Comparison of ENCODE assay signal across 29 mouse cellular contexts in genomic region chr3:95728906-95729305, GRCm38 (mm10). TPM values are rescaled to one million over a fixed set of nuclear protein-coding genes. Genes with fewer than 3 reads are reported as not detected.
DNase-seq lines count a peak whose midpoint lies in the region; ATAC-seq and TF ChIP-seq lines count a peak whose summit lies in the region.
"Had no signal": no experiment of that assay in that cellular context is flagged by ENCODE, and none has a peak within 500 bp of the region (broad histone marks: within the 10 kb centered on the region; RNA-seq: fewer than 3 reads in every experiment).

No protein-coding gene starts in this region.

- no peak for ATAC-seq in lung, postnatal 0 days
- no peak for ATAC-seq in liver, embryonic 12.5 days
- ATAC-seq: forebrain, embryonic 15.5 days; Patski had no signal

- peak; percentile 62 to 70 for DNase-seq in heart, postnatal 10 days
- no peak for DNase-seq in heart, postnatal 36 days
- DNase-seq in lung, postnatal 25 days (ENCODE audit: low spot score), result peak; percentile 29
- DNase-seq in lung, postnatal 0 days (ENCODE audit: low spot score), result no peak
- DNase-seq in Muller cell, postnatal 12 days (ENCODE audit: inconsistent ontology term), result peak; percentile 96
- peak; percentile 40 for DNase-seq in lung, postnatal 36 days
- DNase-seq: adrenal gland, postnatal 10 days; cerebellum, adult 11 months; cerebellum, adult 9-11 months; embryo, embryonic 11 days; gastrocnemius, postnatal 25 days; kidney, adult 11 months; kidney, postnatal 25 days; right cerebral cortex, adult 18-20 months; spleen, adult 18-20 months; thymus, postnatal 4 days had no signal

- TF ChIP-seq EP300 in lung, postnatal 0 days (IDR thresholded peaks at IDR 0.05), result no peak

- no peaks in the 10 kb centered on the region for H3K27me3 ChIP-seq in lung, postnatal 0 days (replicated peaks; ENCODE audit: insufficient read depth, low read length)
- H3K27me3 ChIP-seq in liver, embryonic 12.5 days (replicated peaks), result no peaks in the 10 kb centered on the region
- H3K27me3 ChIP-seq: CH12.LX; embryonic facial prominence, embryonic 12.5 days; forebrain, embryonic 15.5 days; kidney, embryonic 15.5 days; limb, embryonic 12.5 days; megakaryocyte, embryonic 14.5 days; midbrain, embryonic 12.5 days; neural tube, embryonic 12.5 days; Patski had no signal

- no peak overlapping the region for H3K4me3 ChIP-seq in lung, postnatal 0 days (ENCODE audit: low read depth, low read length)
- no peak overlapping the region for H3K4me3 ChIP-seq in liver, embryonic 12.5 days
- H3K4me3 ChIP-seq: embryonic facial prominence, embryonic 12.5 days; forebrain, embryonic 10.5 days; forebrain, embryonic 15.5 days; kidney, embryonic 15.5 days; limb, embryonic 12.5 days; megakaryocyte, embryonic 14.5 days; midbrain, embryonic 12.5 days; myocyte; neural tube, embryonic 12.5 days had no signal

- no peak overlapping the region for H3K9ac ChIP-seq in lung, postnatal 0 days (replicated peaks; ENCODE audit: low read depth)
- no peak overlapping the region for H3K9ac ChIP-seq in liver, embryonic 12.5 days
- H3K9ac ChIP-seq: embryonic facial prominence, embryonic 12.5 days; forebrain, embryonic 15.5 days; hindbrain, embryonic 14.5 days; kidney, embryonic 15.5 days; limb, embryonic 12.5 days; midbrain, embryonic 12.5 days; neural tube, embryonic 12.5 days had no signal

- H3K36me3 ChIP-seq in lung, postnatal 0 days (ENCODE audit: insufficient read depth, low read length), result no peaks in the 10 kb centered on the region
- no peaks in the 10 kb centered on the region for H3K36me3 ChIP-seq in liver, embryonic 12.5 days
- H3K36me3 ChIP-seq: embryonic facial prominence, embryonic 12.5 days; forebrain, embryonic 15.5 days; neural tube, embryonic 12.5 days had no signal

- H3K9me3 ChIP-seq in lung, postnatal 0 days (ENCODE audit: low read length), result no peaks in the 10 kb centered on the region
- no peaks in the 10 kb centered on the region for H3K9me3 ChIP-seq in liver, embryonic 12.5 days (replicated peaks)
- H3K9me3 ChIP-seq: embryonic facial prominence, embryonic 12.5 days; forebrain, embryonic 10.5 days; forebrain, embryonic 15.5 days; kidney, embryonic 15.5 days; limb, embryonic 12.5 days; megakaryocyte, embryonic 14.5 days; midbrain, embryonic 12.5 days; neural tube, embryonic 12.5 days had no signal

- intact Hi-C loops in heart, postnatal 10 days (cut with DNase I), result no loop called here
- intact Hi-C loops in heart, postnatal 36 days (cut with DNase I), result no loop called here

- 65% methylated on average over 2 of the region's 2 CpGs for WGBS in lung, postnatal 0 days
- WGBS in liver, embryonic 12.5 days (ENCODE audit: insufficient replicate concordance), result 65% methylated on average over 2 of the region's 2 CpGs

- TF ChIP-seq CTCF in lung, postnatal 0 days (IDR thresholded peaks at IDR 0.05), result no peak

- no peak overlapping the region for H3K4me2 ChIP-seq in lung, postnatal 0 days (replicated peaks; ENCODE audit: low read depth, low read length)
- no peak overlapping the region for H3K4me2 ChIP-seq in liver, embryonic 12.5 days
- H3K4me2 ChIP-seq: embryonic facial prominence, embryonic 12.5 days; forebrain, embryonic 15.5 days; hindbrain, embryonic 14.5 days; kidney, embryonic 15.5 days; limb, embryonic 12.5 days; midbrain, embryonic 12.5 days; neural tube, embryonic 12.5 days had no signal

- H3K4me1 ChIP-seq in lung, postnatal 0 days (ENCODE audit: insufficient read depth, low read depth, low read length), result 0 out of 2 replicates have a peak, but pooled peaks cover 5% of the 10 kb centered on the region
- H3K4me1 ChIP-seq in liver, embryonic 12.5 days, result peaks cover 17% of the 10 kb centered on the region
- H3K4me1 ChIP-seq: embryonic facial prominence, embryonic 12.5 days; forebrain, embryonic 10.5 days; forebrain, embryonic 15.5 days; limb, embryonic 12.5 days; midbrain, embryonic 12.5 days; neural tube, embryonic 12.5 days had no signal

- no peak overlapping the region for H3K27ac ChIP-seq in lung, postnatal 0 days (ENCODE audit: low read length)
- no peak overlapping the region for H3K27ac ChIP-seq in liver, embryonic 12.5 days
- H3K27ac ChIP-seq: embryonic facial prominence, embryonic 12.5 days; forebrain, embryonic 10.5 days; forebrain, embryonic 15.5 days; hindbrain, embryonic 14.5 days; kidney, embryonic 15.5 days; limb, embryonic 12.5 days; midbrain, embryonic 12.5 days; neural tube, embryonic 12.5 days had no signal

RNA-seq across cellular contexts. Expression of gene Ecm1, which starts 10.5 kb away (rescaled TPM):
- 10 to 100 TPM; 49.2 to 59.2 TPM for total RNA-seq in heart, postnatal 10 days (2021)
- 10 to 100 TPM; 59.4 to 60.0 TPM for total RNA-seq in heart, postnatal 36 days (2021)
- polyA plus RNA-seq in lung, postnatal 0 days (2015; fragmentation: Nextera tagmentation; extraction: Ambion mirVana), result 94.3 and 107 TPM in 2 replicates
- polyA plus RNA-seq in liver, embryonic 12.5 days (2016; fragmentation: Nextera tagmentation; extraction: Ambion mirVana), result 14.1 and 15.2 TPM in 2 replicates

RNA-seq across cellular contexts. Expression of gene Tars2, which starts 31.1 kb away (rescaled TPM):
- total RNA-seq in heart, postnatal 10 days (2021), result 10 to 100 TPM; 33.5 to 39.6 TPM
- total RNA-seq in heart, postnatal 36 days (2021), result 10 to 100 TPM; 42.9 to 46.2 TPM
- polyA plus RNA-seq in lung, postnatal 0 days (2015; fragmentation: Nextera tagmentation; extraction: Ambion mirVana), result 18.5 and 19.3 TPM in 2 replicates
- 66.1 and 66.3 TPM in 2 replicates for polyA plus RNA-seq in liver, embryonic 12.5 days (2016; fragmentation: Nextera tagmentation; extraction: Ambion mirVana)

RNA-seq across cellular contexts. Expression of gene Adamtsl4, which starts 41.2 kb away (rescaled TPM):
- 10 to 100 TPM; 32.2 to 37.4 TPM for total RNA-seq in heart, postnatal 10 days (2021)
- 10 to 100 TPM; 62.2 to 67.6 TPM for total RNA-seq in heart, postnatal 36 days (2021)
- polyA plus RNA-seq in lung, postnatal 0 days (2015; fragmentation: Nextera tagmentation; extraction: Ambion mirVana), result 11.8 and 13.2 TPM in 2 replicates
- 0.30 and 0.35 TPM in 2 replicates for polyA plus RNA-seq in liver, embryonic 12.5 days (2016; fragmentation: Nextera tagmentation; extraction: Ambion mirVana)

Comparison
In these comparisons a context has a peak if more than half of its experiments do, and no peak if none do; other contexts are left out.
1. DNase-seq: peak in heart, postnatal 10 days (2 of 2), lung, postnatal 25 days (single experiment), Muller cell, postnatal 12 days (single experiment) and lung, postnatal 36 days (single experiment); none in heart, postnatal 36 days (0 of 2) and lung, postnatal 0 days (single experiment).